Mouse (Mus musculus) cortical plate, adult 2 months (tissue): ENCODE data around the gene Nutf2-ps1.

Experiments
- CTCF ChIP-seq: fragments of 200-500 bp; IDR thresholded peaks from 2 replicates; pipeline ENCODE4 v1.5.1; 2011; ENCODE audit warnings: mild to moderate bottlenecking, control low read depth, low read length; ENCODE audit not compliant: insufficient read depth; ENCODE audit errors: extremely low read depth
- POLR2A ChIP-seq: fragments of 200-500 bp; IDR thresholded peaks from 2 replicates; pipeline ENCODE4 v1.6.1; 2011; ENCODE audit warnings: mild to moderate bottlenecking, low read length, control low read depth; ENCODE audit not compliant: insufficient read depth; ENCODE audit errors: extremely low read depth

- TF ChIP-seq CTCF = no peak
- no peak for TF ChIP-seq POLR2A
These were observed 37.9 kb downstream of the Nutf2-ps1 start for GRCm38 (mm10) chr19:53550972-53551371.
